Mouse (Mus musculus): ENCODE data around the gene Slc1a6. TPM values are rescaled to one million over a fixed set of nuclear protein-coding genes. Genes with fewer than 3 reads are reported as not detected.

Gene Slc1a6
- 0.06 and 0.24 TPM in 2 replicates for polyA plus RNA-seq (2012; rRNA removed; ENCODE audit: low replicate concordance)

GRCm38 (mm10) chr10:78779981-78780651, at the start of gene Slc1a6:
TSS of gene Slc1a6 (plus strand) at chr10:78780496.

GRCm38 (mm10) chr10:78752452-78753191, 27.7 kb upstream of the Slc1a6 start, which contains the start of gene Ccdc105:
TSS of gene Ccdc105 (minus strand) at chr10:78753065.

GRCm38 (mm10) chr10:78852066-78852465, 71.8 kb downstream of the Slc1a6 start, which contains the start of gene Olfr1356:
TSS of gene Olfr1356 (minus strand) at chr10:78852166.

Other genes starting within 250 kb of the Slc1a6 start
- gene Ilvbl, start 206.2 kb upstream of the Slc1a6 start, polyA plus RNA-seq (2012; rRNA removed; ENCODE audit: low replicate concordance): 48.0 and 59.2 TPM in 2 replicates
- 32.6 and 39.2 TPM in 2 replicates for gene Syde1, start 188.5 kb upstream of the Slc1a6 start, polyA plus RNA-seq (2012; rRNA removed; ENCODE audit: low replicate concordance)
- not detected in 2 replicates for gene Olfr1357, start 162.4 kb upstream of the Slc1a6 start, polyA plus RNA-seq (2012; rRNA removed; ENCODE audit: low replicate concordance)
- 0.52 TPM in 1 of 2 replicates, not detected in the other for gene Casp14, start 62.2 kb upstream of the Slc1a6 start, polyA plus RNA-seq (2012; rRNA removed; ENCODE audit: low replicate concordance)
- not detected in 2 replicates for gene Ccdc105, start 27.4 kb upstream of the Slc1a6 start, polyA plus RNA-seq (2012; rRNA removed; ENCODE audit: low replicate concordance)
- gene Olfr1356, start 71.7 kb downstream of the Slc1a6 start, polyA plus RNA-seq (2012; rRNA removed; ENCODE audit: low replicate concordance): not detected in 2 replicates
- not detected in 2 replicates for gene Olfr1355, start 95.0 kb downstream of the Slc1a6 start, polyA plus RNA-seq (2012; rRNA removed; ENCODE audit: low replicate concordance)
- gene Olfr1354, start 132.7 kb downstream of the Slc1a6 start, polyA plus RNA-seq (2012; rRNA removed; ENCODE audit: low replicate concordance): not detected in 2 replicates
- gene Olfr8, start 170.1 kb downstream of the Slc1a6 start, polyA plus RNA-seq (2012; rRNA removed; ENCODE audit: low replicate concordance): not detected in 2 replicates
- gene Olfr1353, start 182.8 kb downstream of the Slc1a6 start, polyA plus RNA-seq (2012; rRNA removed; ENCODE audit: low replicate concordance): not detected in 2 replicates
- gene Olfr1352, start 200.6 kb downstream of the Slc1a6 start, polyA plus RNA-seq (2012; rRNA removed; ENCODE audit: low replicate concordance): not detected in 2 replicates
- not detected in 2 replicates for gene Olfr1351, start 232.0 kb downstream of the Slc1a6 start, polyA plus RNA-seq (2012; rRNA removed; ENCODE audit: low replicate concordance)
- not detected in 2 replicates for gene Olfr57, start 248.2 kb downstream of the Slc1a6 start, polyA plus RNA-seq (2012; rRNA removed; ENCODE audit: low replicate concordance)

Measured in mammary gland, adult 2 months (tissue).